Mouse (Mus musculus): ENCODE measurements around the gene Oprl1.
A peak's percentile ranks its signal among the peaks of the same experiment; 100 is the strongest.

The Oprl1 gene

DNA sequence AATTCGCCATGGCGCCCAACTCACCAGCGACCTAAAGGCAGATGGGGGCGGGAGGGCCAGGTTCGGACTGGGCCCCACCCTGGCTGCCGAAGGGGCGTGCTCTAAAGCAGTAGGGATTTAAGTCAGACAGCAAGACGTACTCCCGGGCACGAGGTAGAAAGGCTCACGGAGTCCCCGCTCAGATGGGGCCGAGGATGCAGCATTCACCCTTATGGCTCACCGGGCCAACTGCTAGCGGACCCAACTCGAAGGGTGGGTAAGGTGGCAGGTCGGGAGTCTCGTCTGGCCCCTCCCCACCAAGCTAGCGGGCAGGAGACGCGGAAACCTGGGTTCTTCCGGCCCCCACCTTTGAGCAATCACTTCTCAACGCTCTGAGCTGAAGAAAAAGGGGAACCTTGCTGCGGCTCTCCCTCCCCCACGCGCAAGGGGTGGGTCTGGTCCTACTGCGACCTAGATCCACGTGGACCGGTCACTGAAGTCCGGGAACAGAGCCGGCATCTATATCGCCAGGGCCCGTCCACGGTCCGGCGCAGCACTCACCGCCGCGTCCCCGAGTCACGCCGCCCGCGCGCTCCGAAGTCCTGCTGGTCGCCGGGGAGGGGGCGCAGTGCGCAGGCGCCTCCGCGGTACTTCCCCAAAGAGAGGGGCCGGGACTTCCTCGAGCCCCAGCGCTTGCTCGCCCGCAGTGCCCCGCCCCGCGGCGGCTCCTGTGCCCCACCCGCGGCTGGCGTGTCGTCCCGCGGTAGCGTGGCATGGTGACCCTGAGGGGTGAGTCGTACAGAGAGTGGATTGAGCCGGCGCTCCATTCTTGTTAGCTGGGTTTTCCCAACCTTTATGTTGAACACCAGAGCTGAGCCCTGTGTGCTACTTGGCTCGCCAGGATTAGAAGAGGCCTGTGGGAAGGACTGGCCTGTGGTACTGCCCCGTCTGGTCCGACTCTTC, 21.2 kb upstream of the Oprl1 start, which contains the start of gene Rgs19:
Gene Rgs19 (minus strand): TSS at position 639 of the 942 bp plus-strand sequence.
- peak; percentile 72 for DNase-seq

GRCm38 (mm10) chr2:181694581-181694980, 20.2 kb upstream of the Oprl1 start:
- no peak for DNase-seq

GRCm38 (mm10) chr2:181695776-181696175, 19.0 kb upstream of the Oprl1 start:
- no peak for DNase-seq

DNA sequence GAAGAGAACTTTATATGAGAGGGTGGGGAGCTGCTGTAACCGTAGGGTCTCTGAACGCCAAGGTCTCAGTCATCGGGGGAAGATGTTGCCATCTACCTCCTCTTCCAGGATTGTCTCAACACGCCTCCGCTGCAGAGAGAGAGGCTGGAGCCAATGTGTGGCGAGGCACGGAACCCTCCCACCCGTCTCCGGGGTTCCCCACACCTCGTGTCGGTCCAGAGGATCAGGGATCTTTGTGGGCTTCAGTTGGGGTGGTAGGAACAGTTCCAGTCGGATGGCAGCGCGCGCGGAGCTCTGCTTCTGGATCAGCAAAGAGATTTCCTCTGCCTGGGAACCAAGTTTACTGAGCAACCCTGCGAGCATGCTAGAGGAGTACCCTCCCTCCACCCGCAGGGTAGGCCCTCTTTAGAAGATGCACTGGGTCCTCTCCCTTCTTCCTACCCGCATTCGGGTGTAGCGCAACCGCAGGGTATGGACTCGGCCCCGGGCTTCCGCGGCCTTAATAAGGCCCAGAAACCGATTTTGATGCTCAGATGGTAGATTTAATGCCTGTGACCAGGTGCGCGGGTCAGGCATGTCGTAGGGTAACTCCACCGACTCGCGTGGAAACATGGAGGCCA, 17.9 kb upstream of the Oprl1 start:
- no peak for DNase-seq

DNA sequence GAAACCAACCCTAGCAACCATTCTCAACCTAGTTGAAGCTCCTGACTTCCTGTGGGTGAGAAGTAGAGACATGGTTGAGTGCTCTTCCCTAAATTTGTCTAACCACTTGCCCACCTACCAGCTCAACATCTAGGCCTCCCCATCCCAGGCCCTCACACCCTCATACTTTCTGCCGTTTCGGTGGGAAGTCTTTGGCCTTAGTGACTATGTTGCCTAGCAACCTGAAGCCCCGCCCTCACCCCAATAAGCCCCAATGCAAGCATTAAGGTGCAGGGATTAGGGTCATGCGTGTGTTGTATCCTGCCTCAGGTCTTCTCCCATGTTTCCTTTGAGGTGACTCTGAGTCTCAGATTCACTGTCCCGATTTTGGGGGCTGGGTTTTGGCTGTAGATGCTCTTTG, 16.6 kb upstream of the Oprl1 start, which contains the start of gene Lkaaear1:
Gene Lkaaear1 (minus strand): TSS at position 202 of the 400 bp plus-strand sequence.
- DNase-seq = no peak

DNA sequence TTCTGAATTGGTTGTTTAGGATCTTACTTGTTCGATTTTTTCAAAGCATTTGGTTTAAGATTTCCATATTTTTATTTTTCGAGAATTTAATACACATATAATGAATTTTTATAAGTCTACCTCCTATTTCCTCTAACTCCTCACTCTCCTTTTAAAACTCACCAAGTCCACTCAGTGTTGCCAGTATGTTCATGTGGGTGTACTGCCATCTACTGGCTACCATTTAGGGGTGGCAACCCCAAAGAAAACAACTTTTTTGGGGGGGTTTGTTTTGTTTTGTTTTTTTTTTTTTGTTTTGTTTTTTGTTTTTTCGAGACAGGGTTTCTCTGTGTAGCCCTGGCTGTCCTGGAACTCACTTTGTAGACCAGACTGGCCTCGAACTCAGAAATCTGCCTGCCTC, 8.1 kb upstream of the Oprl1 start:
- no peak for DNase-seq

- no peak for DNase-seq
Measured at GRCm38 (mm10) chr2:181713749-181714148, 1.1 kb upstream of the Oprl1 start.

GRCm38 (mm10) chr2:181715382-181715781, 566 bp downstream of the Oprl1 start:
- DNase-seq = no peak

GRCm38 (mm10) chr2:181716991-181717390, 2.2 kb downstream of the Oprl1 start:
- DNase-seq = no peak

DNA sequence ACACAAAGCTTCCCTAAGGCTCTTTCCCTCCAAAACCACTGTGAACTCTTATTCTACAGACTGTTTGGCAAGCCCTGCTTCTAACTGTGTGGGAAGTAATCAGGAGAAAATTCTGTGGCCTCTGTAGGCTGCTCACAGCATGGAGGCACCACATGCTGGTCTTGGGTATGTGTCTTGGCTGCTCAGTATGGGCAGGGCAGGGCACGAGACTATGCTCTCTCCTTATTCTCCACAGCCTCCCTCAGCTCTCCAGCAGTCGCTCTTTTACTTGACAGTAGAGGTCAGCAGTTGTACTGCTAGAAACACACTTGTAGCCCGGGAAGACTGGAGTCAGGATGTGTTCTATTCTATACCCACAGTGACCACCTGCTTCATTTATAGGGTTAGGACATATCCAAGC, 5.2 kb downstream of the Oprl1 start:
- DNase-seq = no peak

DNA sequence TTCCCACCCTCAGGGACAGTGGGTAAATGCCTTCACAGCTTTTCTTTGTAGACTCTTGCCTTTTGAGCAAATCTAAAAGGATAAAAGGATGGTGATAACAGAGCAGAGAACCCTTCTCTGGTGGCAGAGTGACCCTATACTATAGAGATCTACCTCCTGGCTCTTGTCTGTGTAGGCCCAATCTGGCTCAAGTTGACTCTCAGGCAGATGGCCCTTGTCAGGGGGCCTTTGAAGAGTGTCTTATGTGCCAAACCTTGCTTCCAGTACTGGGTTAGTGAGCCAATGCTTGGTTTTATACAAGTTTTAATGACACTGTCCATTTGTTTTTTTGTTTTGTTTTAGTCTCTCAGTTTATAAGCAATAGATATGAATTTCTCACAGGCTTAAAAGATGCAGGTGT, 6.4 kb downstream of the Oprl1 start:
- DNase-seq = no peak

GRCm38 (mm10) chr2:181722213-181722612, 7.4 kb downstream of the Oprl1 start:
- DNase-seq = no peak

- DNase-seq = no peak
Measured at GRCm38 (mm10) chr2:181727659-181728262, 12.9 kb downstream of the Oprl1 start.

DNA sequence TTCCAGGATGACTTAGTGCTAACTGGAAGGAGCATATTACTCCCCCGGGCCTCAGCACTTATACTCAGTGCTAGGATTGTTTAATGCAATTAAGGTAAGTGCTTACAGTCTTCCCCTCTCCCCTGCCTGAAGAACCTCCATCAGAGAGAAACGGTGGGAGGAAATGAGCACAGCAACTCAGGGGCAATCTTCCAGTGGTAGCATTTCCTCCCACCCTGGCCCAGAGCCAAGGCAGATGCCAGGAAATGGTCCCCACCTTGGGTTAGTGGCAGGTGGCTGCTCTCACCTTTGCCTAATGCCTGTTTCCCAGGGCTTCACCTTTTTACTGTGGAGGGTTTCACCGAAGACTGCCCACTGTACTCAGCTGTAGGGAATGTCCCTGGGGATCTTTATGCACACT, 15.2 kb downstream of the Oprl1 start:
- no peak for DNase-seq

- no peak for DNase-seq
Measured at GRCm38 (mm10) chr2:181752626-181753025, 37.8 kb downstream of the Oprl1 start.

DNA sequence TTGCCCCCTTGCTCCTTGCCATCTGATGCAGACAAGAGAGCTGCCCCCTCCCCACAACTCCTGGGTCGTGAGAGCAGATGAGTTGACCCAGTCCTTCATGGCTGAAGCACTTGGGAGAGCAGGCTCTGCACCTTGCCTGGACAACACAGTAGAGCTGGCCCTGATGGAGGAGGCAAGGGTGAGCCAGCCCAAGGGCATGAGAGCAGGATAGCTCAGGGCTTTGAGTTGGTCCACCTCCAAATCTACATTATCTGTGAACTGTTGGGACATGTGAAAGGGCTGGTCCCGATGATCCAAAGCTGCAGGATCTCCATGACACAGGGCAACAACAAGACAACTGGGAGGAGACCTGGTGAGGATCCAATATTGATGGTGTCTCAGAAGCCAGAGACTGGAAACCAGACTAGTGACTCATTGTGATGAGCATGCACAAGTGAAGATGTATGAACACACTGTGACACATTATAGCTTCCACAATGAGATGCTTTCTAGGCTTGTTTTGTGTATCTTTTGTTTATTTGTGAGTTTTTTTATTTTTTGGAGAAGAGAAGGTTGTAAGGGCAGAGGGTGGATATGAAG, 43.4 kb downstream of the Oprl1 start:
- no peak for DNase-seq

DNA sequence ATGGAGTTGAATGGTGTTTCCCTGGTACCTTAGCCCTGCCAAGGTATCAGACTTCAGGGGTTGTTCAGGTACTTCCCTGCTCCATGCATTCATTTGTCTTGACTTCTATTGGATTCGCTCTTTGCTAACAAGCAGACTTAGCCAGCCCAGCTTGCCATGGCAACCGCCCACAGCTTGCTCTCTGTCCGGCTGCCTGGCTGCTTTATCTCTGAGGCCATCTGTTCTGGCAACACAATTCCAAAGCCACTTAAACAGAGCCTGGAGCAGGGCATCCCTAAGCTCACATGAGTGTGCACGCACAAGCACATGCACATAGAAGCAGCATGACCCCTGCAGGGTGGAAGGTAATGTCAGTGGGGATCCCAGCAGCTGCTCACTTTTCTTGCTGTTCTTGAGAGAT, 44.2 kb downstream of the Oprl1 start:
- no peak for DNase-seq

DNA sequence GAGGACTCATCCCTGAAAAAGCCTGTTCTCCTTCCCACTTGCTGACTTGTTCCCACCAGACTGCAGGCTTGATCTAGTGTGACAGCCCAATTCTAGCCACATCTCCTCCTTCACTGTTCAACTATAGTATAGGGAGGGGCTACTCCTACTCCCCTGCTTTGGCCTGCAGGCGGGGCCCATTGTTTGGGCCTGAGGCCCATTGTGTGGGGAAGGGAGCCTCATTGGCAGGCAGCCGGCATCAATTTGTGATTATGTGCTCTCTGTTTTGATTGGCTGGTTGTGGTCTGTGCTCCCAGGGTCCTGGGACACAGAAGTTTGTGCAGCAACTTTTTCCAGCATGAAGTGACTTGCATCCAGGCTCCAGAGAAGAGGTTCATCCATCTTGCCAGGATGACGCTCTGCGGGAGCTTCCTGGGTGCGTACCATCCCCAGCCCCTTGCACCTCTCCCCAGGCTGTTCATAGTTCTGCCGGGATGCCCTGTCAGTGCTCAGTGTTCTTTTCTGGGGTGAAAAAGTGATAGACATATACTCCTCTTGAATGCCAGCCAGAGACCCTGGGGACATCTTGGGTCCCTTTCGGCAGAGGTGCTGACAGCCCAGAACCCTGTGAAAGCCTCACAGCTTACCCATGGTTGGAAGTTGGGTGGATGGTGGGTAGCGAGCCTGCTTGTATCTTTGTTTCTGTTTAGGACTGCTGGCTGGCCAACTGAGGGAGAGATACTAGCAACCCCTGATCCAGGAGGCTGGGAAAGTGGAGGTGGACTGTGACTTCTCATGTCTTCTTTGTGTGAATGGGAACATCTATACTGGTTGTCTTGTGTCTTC, 48.4 kb downstream of the Oprl1 start, which contains the start of gene Myt1:
Gene Myt1 (plus strand): TSS at position 327 of the 825 bp plus-strand sequence.
- DNase-seq = no peak

DNA sequence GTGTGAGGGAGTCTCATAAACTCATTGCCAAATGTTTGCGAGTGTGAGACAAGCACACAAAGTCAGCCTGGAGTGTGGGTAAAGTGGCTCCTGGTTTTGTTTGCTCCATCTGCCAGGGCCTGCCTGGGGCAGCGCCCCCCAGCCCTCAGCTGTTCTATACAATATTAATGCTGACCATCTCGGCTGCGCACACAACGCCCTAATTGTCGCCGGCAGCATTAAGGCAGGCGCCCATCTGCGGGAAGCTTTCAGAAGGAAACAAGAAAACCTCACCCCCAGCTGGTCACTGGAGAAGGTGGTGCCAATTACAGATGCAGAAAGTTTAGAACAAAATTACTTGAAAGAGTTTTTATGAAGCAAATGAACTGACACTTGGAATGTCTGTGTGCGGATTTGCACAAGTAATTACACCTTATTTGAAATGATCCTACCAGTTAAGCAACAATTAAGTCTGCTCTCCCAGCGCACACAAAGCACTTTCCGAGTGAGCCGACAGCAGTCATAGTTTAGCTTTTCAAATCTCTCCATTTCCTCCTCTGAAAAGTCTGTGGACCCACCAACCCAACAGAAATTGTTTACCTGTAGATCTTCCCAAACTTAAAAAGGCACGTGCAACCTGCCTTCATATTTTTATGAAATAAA, 49.2 kb downstream of the Oprl1 start:
- no peak for DNase-seq

DNA sequence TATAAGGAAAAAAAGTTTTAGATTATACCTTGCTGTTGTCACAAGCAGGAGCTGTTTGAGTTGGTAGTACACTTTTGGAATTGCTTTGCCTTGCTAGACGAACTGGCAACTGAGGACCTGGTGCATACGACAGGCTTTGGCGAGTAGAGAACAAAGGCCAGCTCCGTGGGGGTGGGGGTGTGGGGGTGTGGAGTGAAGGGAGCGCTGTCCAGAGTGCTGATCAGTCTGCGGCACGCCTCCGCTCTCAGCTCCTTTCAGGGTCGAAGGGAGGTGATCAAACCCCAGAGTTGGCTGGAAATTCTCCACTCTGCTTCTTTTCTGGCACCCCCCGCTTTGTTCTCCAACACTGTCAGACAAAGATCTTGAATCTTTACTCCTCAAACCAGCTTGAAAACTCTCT, 49.8 kb downstream of the Oprl1 start:
- DNase-seq = no peak

GRCm38 (mm10) chr2:181765251-181765650, 50.4 kb downstream of the Oprl1 start:
- DNase-seq = no peak
